Mouse (Mus musculus) forebrain, embryonic 15.5 days (tissue): ENCODE measurements around the gene Drc1. TPM values are rescaled to one million over a fixed set of nuclear protein-coding genes. Genes with fewer than 3 reads are reported as not detected.
A peak's percentile ranks its signal among the peaks of the same experiment; 100 is the strongest.

Source experiments
- ATAC-seq: fragments of 200-750 bp; cut with Nextera tagmentation; replicated peaks from 2 replicates; pipeline ENCODE4 v1.8.0; 2017; ENCODE audit warnings: mild to moderate bottlenecking, moderate TSS enrichment, moderate library complexity
- H3K27ac ChIP-seq: fragments of 300-500 bp; sonication (generic); replicated peaks from 2 replicates; pipeline ENCODE4 v1.5.1; 2015; ENCODE audit warnings: mild to moderate bottlenecking, inconsistent platforms
- H3K27me3 ChIP-seq: fragments of 300-500 bp; sonication (generic); 2 replicates; pipeline ENCODE4 v1.6.1; 2015; ENCODE audit warnings: inconsistent platforms
- H3K36me3 ChIP-seq: fragments of 300-500 bp; sonication (generic); 2 replicates; pipeline ENCODE4 v1.6.1; 2015; ENCODE audit warnings: mild to moderate bottlenecking, inconsistent platforms
- H3K4me1 ChIP-seq: fragments of 300-500 bp; sonication (generic); 2 replicates; pipeline ENCODE4 v1.6.1; 2015; ENCODE audit warnings: inconsistent platforms
- H3K4me2 ChIP-seq: fragments of 300-500 bp; sonication (generic); replicated peaks from 2 replicates; pipeline ENCODE4 v1.6.1; 2015; ENCODE audit warnings: mild to moderate bottlenecking, inconsistent platforms
- H3K4me3 ChIP-seq: fragments of 300-500 bp; sonication (generic); 2 replicates; pipeline ENCODE4 v1.5.1; 2015; ENCODE audit warnings: mild to moderate bottlenecking, inconsistent platforms
- H3K9ac ChIP-seq: fragments of 300-500 bp; sonication (generic); replicated peaks from 2 replicates; pipeline ENCODE4 v1.6.1; 2015; ENCODE audit warnings: mild to moderate bottlenecking, inconsistent platforms
- H3K9me3 ChIP-seq: fragments of 300-500 bp; sonication (generic); 2 replicates; pipeline ENCODE4 v1.6.1; 2016; ENCODE audit warnings: inconsistent platforms
- WGBS: fragments of 180-500 bp; shearing (Covaris S2); methylation state at CpG from one replicate; pipeline ENCODE4 v1.1.7; 2015; ENCODE audit warnings: mixed read lengths; 5-methylcytosine and 5-hydroxymethylcytosine counted together
- polyA plus RNA-seq: library from polyadenylated mRNA; unstranded; fragments of >200 nt; fragmentation: Nextera tagmentation; extraction: Ambion mirVana; gene quantifications from 2 replicates; pipeline ENCODE4 v1.2.1, GENCODE M21; 2015

The Drc1 gene
- polyA plus RNA-seq, 1 experiment from 2014 or later = 6.8 TPM

- Histone ChIP-seq H3K4me1 (peaks cover 11% of the 10 kb centered on the region; the same call in 1 of the 2 replicates), H3K9me3 (no peaks in the 10 kb centered on the region), H3K9ac (no peak overlapping the region), H3K27me3 (no peaks in the 10 kb centered on the region), H3K4me3 (no peak overlapping the region), H3K27ac (no peak overlapping the region), H3K36me3 (no peaks in the 10 kb centered on the region), H3K4me2 (no peak overlapping the region)
- 83% methylated on average over 11 of the region's 11 CpGs for whole genome bisulfite sequencing
- ATAC-seq = no peak
Measured at GRCm38 (mm10) chr5:30341601-30342365, 60.6 kb downstream of the Drc1 start.

DNA sequence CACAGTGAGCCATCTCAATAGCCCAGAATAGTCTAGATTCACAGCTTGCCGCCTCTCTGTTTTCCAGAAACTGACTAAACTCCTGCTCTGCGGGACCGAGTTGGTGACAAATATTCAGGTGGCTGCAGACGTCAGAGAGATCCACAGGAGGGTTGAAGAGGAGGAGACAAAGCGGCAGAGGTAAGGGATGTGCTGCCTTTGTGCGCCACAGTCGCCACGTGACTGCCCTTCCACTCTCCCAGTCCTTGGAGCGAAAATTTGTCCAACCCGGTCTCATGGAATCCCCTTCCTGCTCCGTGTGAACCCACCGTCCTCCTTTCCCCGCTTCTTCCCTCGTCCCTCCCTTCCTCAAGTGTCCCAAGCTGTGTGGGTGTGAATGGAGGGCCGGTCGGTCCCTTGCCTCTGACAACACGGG is 61.4 kb downstream of the Drc1 start:
- no peak overlapping the region for H3K9ac ChIP-seq
- H3K9me3 ChIP-seq = no peaks in the 10 kb centered on the region
- peak overlapping the region; percentile 38 for H3K4me2 ChIP-seq
- H3K36me3 ChIP-seq = no peaks in the 10 kb centered on the region
- no peak overlapping the region for H3K27ac ChIP-seq
- WGBS = 8% methylated on average over 17 of the region's 17 CpGs
- H3K4me3 ChIP-seq = peak overlapping the region; percentile 10; the same call in 1 of the 2 replicates
- peaks cover 11% of the 10 kb centered on the region; the same call in 1 of the 2 replicates for H3K4me1 ChIP-seq
- no peaks in the 10 kb centered on the region for H3K27me3 ChIP-seq
- peak; percentile 48; the same call in 1 of the 2 replicates for ATAC-seq

DNA sequence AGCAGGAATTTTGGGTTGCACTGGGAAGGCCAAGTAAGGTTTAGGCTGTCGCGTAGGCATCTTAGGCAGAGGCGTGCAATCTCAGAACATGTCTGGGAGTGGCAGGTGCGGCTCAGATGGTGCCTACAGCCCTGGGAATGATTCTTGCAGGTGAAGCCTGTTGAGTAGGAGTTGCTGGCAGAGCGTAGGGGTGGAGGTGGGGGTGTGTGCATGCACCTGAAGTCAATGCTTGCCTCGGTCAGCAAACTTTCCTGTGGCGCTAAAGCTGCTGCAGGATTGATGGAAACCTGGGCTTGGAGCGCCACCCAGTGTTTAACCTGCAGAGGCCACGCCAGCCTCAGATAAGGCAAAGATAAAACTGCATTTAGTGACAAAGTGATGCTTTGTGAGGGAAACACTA is 61.9 kb downstream of the Drc1 start:
- H3K36me3 ChIP-seq = no peaks in the 10 kb centered on the region
- H3K27me3 ChIP-seq = no peaks in the 10 kb centered on the region
- WGBS = 4% methylated on average over 9 of the region's 9 CpGs
- no peak overlapping the region for H3K9ac ChIP-seq
- H3K4me3 ChIP-seq = peak overlapping the region; percentile 10; the same call in 1 of the 2 replicates
- peak overlapping the region; percentile 38 for H3K4me2 ChIP-seq
- H3K9me3 ChIP-seq = no peaks in the 10 kb centered on the region
- ATAC-seq = peak; percentile 71
- H3K4me1 ChIP-seq = peaks cover 11% of the 10 kb centered on the region; the same call in 1 of the 2 replicates
- H3K27ac ChIP-seq = no peak overlapping the region

DNA sequence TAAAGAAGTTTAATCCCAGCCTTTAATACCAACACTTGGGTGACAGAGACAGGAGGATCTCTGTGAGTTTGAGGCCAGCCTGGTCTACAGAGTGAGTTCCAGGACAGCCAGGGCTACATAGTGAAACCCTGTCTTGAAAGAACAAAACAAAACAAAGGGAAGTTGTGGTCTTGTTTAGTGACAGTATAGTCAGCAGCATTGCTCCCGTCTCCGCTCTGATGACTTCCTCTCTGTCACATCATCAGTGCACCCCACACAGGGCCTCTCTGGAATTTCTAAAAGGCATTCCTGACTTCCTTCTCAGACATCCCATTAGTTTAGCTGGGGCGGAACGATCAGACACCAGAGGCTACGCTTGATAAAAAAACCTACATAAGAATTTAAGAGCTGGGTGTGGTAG is 62.7 kb downstream of the Drc1 start:
- 84% methylated on average over 5 of the region's 5 CpGs for WGBS
- no peak for ATAC-seq
- peaks cover 11% of the 10 kb centered on the region; the same call in 1 of the 2 replicates for H3K4me1 ChIP-seq
- no peak overlapping the region for H3K4me3 ChIP-seq
- H3K4me2 ChIP-seq = no peak overlapping the region
- H3K9ac ChIP-seq = no peak overlapping the region
- H3K36me3 ChIP-seq = no peaks in the 10 kb centered on the region
- H3K27me3 ChIP-seq = no peaks in the 10 kb centered on the region
- H3K27ac ChIP-seq = no peak overlapping the region
- H3K9me3 ChIP-seq = no peaks in the 10 kb centered on the region

- Histone ChIP-seq H3K9ac (no peak overlapping the region), H3K27me3 (no peaks in the 10 kb centered on the region), H3K4me2 (no peak overlapping the region), H3K4me3 (no peak overlapping the region), H3K36me3 (no peaks in the 10 kb centered on the region), H3K9me3 (no peaks in the 10 kb centered on the region), H3K27ac (no peak overlapping the region), H3K4me1 (no peaks in the 10 kb centered on the region)
- ATAC-seq = no peak
- 74% methylated on average over 3 of the region's 3 CpGs for WGBS
Measured at GRCm38 (mm10) chr5:30353605-30354004, 72.4 kb downstream of the Drc1 start.

DNA sequence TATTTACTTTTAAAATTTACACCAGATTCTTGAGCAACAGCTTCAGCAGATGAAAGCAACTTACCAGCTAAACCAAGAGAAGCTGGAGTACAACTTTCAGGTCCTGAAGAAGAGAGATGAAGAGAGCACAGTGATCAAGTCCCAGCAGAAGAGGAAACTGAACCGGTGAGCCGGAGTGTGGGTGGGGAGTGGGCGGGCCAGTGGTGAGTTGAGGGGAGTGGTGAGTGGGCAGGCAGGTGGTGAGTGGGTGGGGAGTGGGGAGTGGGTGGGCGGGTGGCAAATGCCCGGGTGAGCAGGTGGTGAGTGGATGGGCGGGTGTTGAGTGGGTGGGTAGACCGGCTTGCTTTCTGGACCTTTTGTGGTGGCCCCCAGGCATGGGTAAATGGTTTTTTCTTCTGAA is 73.9 kb downstream of the Drc1 start:
- WGBS = 89% methylated on average over 7 of the region's 7 CpGs
- H3K9me3 ChIP-seq = no peaks in the 10 kb centered on the region
- H3K9ac ChIP-seq = no peak overlapping the region
- no peak for ATAC-seq
- H3K4me2 ChIP-seq = no peak overlapping the region
- no peaks in the 10 kb centered on the region for H3K4me1 ChIP-seq
- no peaks in the 10 kb centered on the region for H3K36me3 ChIP-seq
- H3K4me3 ChIP-seq = no peak overlapping the region
- H3K27me3 ChIP-seq = no peaks in the 10 kb centered on the region
- H3K27ac ChIP-seq = no peak overlapping the region

- 88% methylated on average over 14 of the region's 14 CpGs for WGBS
- Histone ChIP-seq H3K4me3 (no peak overlapping the region), H3K9me3 (no peaks in the 10 kb centered on the region), H3K36me3 (no peaks in the 10 kb centered on the region), H3K9ac (no peak overlapping the region), H3K27ac (no peak overlapping the region), H3K4me1 (no peaks in the 10 kb centered on the region), H3K4me2 (no peak overlapping the region), H3K27me3 (no peaks in the 10 kb centered on the region)
- no peak for ATAC-seq
Measured at GRCm38 (mm10) chr5:30355559-30356159, 74.5 kb downstream of the Drc1 start.

GRCm38 (mm10) chr5:30356647-30357046 is 75.5 kb downstream of the Drc1 start:
- no peak for ATAC-seq
- Histone ChIP-seq H3K27ac (no peak overlapping the region), H3K9me3 (no peaks in the 10 kb centered on the region), H3K4me1 (no peaks in the 10 kb centered on the region), H3K4me2 (no peak overlapping the region), H3K27me3 (no peaks in the 10 kb centered on the region), H3K4me3 (no peak overlapping the region), H3K9ac (no peak overlapping the region), H3K36me3 (no peaks in the 10 kb centered on the region)
- 87% methylated on average over 7 of the region's 7 CpGs for WGBS

DNA sequence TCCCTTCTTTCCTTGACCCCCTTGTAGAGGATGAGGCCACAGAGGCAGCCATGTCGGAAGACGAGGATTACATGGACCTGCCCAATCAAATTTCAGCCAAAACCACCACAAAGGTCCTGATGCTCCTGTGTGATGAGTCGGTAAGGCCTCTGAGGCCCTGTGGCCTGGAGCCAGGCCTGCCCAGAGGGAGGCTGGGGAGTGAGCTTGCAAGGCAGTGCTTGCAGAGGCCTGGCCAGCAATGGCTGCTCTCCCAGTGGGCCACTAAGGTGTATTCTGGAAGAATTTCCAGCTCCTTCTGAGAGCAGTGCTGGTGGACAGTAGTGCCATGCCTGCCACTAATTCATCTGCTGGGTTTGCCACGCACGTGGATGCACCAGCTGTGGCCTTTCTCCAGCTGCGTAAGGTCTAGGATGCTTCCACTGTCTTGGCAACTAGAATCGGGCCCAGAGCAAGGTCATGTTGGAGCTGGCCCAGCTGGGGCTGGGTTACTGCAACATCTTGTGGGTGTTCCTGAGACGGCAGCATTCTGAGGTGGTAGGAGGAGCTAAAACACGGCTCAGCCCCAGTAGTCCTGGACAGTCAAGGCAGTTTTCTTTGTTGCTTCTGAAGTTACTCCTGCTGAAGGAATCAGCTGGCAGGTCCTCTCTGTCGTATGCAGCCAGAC is 77.4 kb downstream of the Drc1 start:
- Histone ChIP-seq H3K27me3 (no peaks in the 10 kb centered on the region), H3K4me1 (no peaks in the 10 kb centered on the region), H3K4me2 (no peak overlapping the region), H3K36me3 (no peaks in the 10 kb centered on the region), H3K4me3 (no peak overlapping the region), H3K9ac (no peak overlapping the region), H3K27ac (no peak overlapping the region), H3K9me3 (no peaks in the 10 kb centered on the region)
- ATAC-seq = no peak
- 86% methylated on average over 10 of the region's 10 CpGs for WGBS

DNA sequence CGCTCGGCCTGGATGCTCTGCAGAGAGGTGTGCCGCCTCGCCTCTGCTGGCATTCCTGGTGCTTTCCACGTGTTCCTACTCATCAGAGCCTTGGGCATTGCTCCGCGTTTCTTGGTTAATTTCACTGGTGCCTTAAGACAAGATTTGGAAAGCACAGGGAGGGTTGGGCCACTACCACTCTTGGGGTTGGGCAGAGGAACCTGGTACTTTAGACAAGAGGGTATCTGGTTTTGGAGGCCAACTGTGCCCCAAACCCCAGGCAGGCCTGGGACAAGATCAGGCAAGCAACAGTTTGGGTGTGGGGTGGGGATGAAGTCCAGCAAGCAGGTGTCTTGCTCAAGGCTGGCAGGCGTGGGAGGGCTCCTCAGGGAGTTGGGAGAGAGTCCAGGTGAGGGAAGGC is 86.2 kb downstream of the Drc1 start:
- Histone ChIP-seq H3K4me2 (no peak overlapping the region), H3K4me1 (no peaks in the 10 kb centered on the region), H3K4me3 (no peak overlapping the region), H3K27ac (no peak overlapping the region), H3K27me3 (no peaks in the 10 kb centered on the region), H3K9me3 (no peaks in the 10 kb centered on the region), H3K36me3 (no peaks in the 10 kb centered on the region), H3K9ac (no peak overlapping the region)
- ATAC-seq = no peak
- 75% methylated on average over 8 of the region's 8 CpGs for WGBS

DNA sequence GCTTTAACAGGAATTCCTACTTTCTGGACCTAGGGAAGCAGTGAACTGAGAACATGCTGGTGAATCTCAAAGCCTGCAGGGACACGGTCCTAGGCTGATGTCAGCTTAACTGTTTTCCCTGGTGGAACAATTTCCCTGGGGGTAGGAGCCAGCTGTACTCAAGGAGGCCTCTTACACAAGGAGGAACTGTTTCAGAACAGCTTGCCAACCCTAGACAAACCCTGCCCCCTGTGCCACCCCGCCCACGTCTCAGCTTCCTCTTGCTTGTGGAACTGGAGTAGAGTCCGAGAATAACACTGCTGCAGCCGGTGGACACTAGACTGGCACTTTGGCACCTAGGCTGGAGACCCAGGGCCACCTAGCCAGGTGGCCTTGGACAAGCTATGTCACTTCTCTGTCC is 88.2 kb downstream of the Drc1 start:
- H3K4me1 ChIP-seq = no peaks in the 10 kb centered on the region
- no peak overlapping the region for H3K4me3 ChIP-seq
- 78% methylated on average over 5 of the region's 5 CpGs for WGBS
- no peak overlapping the region for H3K9ac ChIP-seq
- H3K36me3 ChIP-seq = no peaks in the 10 kb centered on the region
- ATAC-seq = no peak
- H3K9me3 ChIP-seq = no peaks in the 10 kb centered on the region
- no peaks in the 10 kb centered on the region for H3K27me3 ChIP-seq
- no peak overlapping the region for H3K4me2 ChIP-seq
- no peak overlapping the region for H3K27ac ChIP-seq

- Histone ChIP-seq H3K36me3 (no peaks in the 10 kb centered on the region), H3K9ac (no peak overlapping the region), H3K27ac (no peak overlapping the region), H3K27me3 (no peaks in the 10 kb centered on the region), H3K9me3 (no peaks in the 10 kb centered on the region), H3K4me1 (no peaks in the 10 kb centered on the region), H3K4me3 (no peak overlapping the region), H3K4me2 (no peak overlapping the region)
- WGBS = 69% methylated on average over 7 of the region's 7 CpGs
- no peak for ATAC-seq
Measured at GRCm38 (mm10) chr5:30382876-30383275, 101.7 kb downstream of the Drc1 start.
